Mouse (Mus musculus) cerebellum, postnatal 10 days (tissue): ENCODE results near the gene Reg3d.
A peak's percentile ranks its signal among the peaks of the same experiment; 100 is the strongest.
"Not testable (repeated sequence)": the region's sequence is repeated elsewhere in the genome, so short reads cannot be mapped to it uniquely, and the experiment has no call there.

Experiments
- DNase-seq, 2 experiments: peaks; one replicate each; pipeline ENCODE4 v3.0.0; 2021; ENCODE audit warnings: mixed read lengths in 2 of 2

The Reg3d gene

DNA sequence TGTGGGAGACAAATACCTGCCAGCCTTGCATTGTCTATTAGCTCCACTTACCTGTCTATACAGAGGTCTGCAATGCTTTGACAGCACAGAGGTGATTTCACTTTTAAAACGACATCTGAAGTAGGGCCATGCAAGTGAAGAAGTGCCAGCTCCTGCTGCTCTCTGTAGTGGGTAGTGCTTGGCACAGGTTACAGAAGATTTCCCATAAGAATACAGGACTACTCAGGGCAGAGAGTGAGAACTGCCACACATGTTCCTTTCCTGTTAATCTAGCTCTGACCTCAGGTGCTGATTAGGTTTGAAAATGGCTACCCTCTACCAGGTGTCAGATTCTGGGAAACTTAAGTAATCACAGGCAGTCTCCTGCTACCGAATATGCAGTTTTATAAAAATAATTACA is at the start of gene Reg3d:
TSS of gene Reg3d (minus strand) at position 101 of the 400 bp plus-strand sequence.
- DNase-seq, result peak in 1 of 2 experiments; percentile 1

- no peak for DNase-seq
Observed at GRCm38 (mm10) chr6:78425497-78425896, 46.8 kb upstream of the Reg3d start.

DNA sequence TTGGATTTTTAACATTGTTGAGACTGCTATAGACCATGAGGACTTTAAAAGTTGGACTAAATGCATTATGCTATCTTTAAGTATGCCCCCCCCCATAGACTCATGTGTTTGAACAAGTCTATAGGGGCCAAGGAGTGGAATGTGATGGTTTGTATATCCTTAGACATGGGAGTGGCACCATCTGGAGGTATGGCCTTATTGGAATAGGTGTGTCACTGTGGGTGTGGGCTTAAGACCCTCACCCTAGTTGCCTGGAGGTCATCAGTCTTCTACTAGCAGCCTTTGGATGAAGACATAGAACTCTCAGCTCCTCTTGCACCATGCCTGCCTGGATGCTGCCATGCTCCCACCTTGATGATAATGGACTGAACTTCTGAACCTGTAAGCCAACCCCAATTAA is 43.7 kb upstream of the Reg3d start, which contains the start of gene Reg1:
TSS of gene Reg1 (plus strand) at position 301 of the 400 bp plus-strand sequence.
- not testable (repeated sequence) for DNase-seq

- not testable (repeated sequence) for DNase-seq
Observed at GRCm38 (mm10) chr6:78395323-78395722, 16.7 kb upstream of the Reg3d start, which contains the start of gene Reg2. TSS of gene Reg2 (plus strand) at chr6:78395623.

DNA sequence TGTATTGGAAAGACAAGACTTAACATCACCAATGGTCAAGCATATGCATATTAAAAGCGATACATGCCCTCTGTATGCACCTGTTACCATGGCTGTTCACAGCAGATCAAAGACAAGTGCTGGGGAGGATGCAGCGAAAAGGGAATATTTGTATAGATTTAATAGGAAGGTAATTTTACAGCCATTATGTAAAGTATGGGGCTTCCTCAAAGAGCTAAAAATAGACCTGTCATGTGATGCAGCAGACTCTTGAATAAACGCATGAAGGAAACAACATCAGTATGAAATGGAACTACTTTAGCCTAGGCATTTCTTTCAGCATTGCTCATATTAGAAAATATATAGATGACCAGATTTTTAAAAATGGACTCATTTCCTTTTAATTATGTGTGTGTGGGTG is 6.9 kb upstream of the Reg3d start:
- DNase-seq, result no peak

DNA sequence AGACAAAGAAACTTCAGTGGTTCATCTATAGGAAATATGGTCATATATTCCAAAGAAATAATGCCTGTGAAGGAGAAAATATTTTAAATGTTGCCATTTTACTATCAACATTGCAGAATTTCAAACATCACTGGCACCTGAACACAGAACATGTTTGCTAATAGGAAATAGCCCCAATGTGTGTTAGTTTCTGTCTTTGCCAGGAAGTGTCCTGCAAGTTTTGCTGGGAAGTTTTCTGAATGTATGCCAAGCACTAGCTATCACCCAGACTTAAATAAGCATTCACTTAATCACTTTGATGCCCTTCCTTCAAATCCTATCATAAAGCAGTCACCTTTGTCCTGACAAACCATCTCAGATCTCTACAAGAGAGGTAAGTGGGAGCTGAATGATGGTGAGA is 1.7 kb upstream of the Reg3d start, which contains the start of gene Reg3a:
TSS of gene Reg3a (plus strand) at position 301 of the 400 bp plus-strand sequence.
- no peak for DNase-seq

- DNase-seq, result no peak
Observed at GRCm38 (mm10) chr6:78370357-78370756, 8.3 kb downstream of the Reg3d start, which contains the start of gene Reg3b. TSS of gene Reg3b (plus strand) at chr6:78370657.

DNA sequence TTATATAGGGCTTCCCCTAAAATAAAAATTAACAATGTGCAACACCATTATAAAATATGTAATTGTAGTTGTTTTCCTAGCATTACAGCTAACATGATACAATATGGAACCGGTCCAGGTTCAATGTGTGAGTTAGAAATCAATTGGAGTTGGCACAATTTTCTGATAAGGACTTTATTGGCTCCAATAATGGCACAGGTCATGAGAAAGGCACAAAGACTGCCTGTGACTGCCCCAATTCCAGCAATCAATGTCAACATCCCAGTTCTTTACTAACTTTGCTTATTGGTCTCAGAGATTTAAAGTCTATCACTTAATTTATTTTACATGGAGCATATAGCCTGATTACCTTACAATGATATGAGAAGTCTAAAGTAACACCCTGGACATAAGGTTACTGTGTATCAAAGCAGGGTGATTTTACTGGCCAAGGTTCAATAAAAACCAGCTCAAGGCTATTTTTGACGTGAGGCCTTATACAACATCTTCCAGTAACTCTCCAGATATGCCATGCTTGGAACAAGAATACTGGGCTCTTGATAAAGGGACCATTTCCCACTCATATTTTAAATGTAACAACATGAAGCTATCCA is 16.6 kb downstream of the Reg3d start:
- DNase-seq, result no peak

- DNase-seq, result no peak
Observed at GRCm38 (mm10) chr6:78341689-78342088, 37.0 kb downstream of the Reg3d start.

DNA sequence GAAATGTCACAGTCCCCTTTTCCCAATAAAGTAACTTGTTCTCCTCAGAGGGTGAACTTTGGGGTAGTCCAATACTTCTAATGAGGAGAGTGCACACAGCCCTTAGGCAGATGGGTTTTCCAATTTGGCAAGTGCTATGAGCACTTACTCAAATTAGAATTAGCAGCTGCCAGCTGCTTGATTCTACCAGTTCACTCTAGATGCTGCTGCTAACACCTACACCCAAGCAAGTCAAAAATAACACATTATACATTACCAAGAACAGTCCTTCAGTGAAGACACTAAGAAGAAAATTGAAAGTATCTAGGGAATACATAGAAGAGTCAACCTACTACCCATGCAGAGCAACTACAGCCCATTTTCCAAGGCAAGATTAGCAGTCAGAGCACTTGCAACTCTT is 38.4 kb downstream of the Reg3d start:
- peak in 1 of 2 experiments; percentile 3 for DNase-seq

GRCm38 (mm10) chr6:78331919-78332569 is 46.6 kb downstream of the Reg3d start:
- peak; percentile 39 to 62 for DNase-seq

DNA sequence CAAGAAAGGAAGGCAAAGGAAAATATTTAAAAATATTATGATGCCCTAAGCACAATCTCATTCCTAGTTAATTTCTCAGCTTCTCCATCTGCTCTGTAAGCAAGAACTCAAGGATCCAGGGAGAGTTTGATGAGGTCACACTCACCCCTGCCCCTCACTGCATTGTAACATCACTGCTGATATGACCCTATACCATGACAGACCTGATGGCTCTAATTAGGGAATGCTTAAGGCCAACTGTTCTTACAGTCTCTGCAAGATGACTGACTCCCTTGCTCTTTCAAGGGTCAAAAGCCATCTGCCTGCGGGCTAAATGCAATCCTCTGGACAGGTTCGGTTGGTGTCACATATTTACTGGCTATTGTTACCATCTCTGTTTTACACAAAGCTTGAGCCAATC is 49.5 kb downstream of the Reg3d start:
- DNase-seq, result no peak

GRCm38 (mm10) chr6:78327798-78328197 is 50.9 kb downstream of the Reg3d start:
- peak in 1 of 2 experiments; percentile 4 for DNase-seq
